Mouse (Mus musculus) frontal cortex, postnatal 10 days (tissue): Measurements from ENCODE around the gene Amy2a3.
"Not testable (repeated sequence)": the region's sequence is repeated elsewhere in the genome, so short reads cannot be mapped to it uniquely, and the experiment has no call there.

Experiments used
- DNase-seq, 2 experiments: peaks; one replicate each; pipeline ENCODE4 v3.0.0; 2022; ENCODE audit warnings: low spot score in 2 of 2, mixed read lengths in 1 of 2

Amy2a3 gene

DNA sequence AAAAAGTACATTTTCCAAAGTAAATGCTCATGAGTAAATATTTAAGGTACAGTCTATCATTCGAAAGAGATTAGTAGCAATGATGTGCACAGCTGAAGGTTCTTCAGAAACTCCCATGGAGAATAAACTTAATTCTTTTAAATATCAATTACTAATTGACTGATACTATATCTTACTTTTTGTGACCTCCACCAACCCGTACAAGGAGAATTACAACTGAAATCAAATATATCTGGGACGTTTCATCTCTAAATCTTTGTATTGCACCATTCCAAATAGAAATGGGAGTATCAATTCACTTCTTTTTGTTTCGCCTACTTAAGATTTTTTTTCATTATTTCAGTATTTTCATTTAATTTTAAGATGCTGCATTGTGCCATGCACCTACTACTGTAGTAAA lies at the start of gene Amy2a3:
Gene Amy2a3 (minus strand): TSS at position 101 of the 400 bp plus-strand sequence.
- not testable (repeated sequence) for DNase-seq

DNA sequence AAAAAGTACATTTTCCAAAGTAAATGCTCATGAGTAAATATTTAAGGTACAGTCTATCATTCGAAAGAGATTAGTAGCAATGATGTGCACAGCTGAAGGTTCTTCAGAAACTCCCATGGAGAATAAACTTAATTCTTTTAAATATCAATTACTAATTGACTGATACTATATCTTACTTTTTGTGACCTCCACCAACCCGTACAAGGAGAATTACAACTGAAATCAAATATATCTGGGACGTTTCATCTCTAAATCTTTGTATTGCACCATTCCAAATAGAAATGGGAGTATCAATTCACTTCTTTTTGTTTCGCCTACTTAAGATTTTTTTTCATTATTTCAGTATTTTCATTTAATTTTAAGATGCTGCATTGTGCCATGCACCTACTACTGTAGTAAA lies 32.7 kb upstream of the Amy2a3 start, which contains the start of gene Amy2a2:
Gene Amy2a2 (minus strand): TSS at position 101 of the 400 bp plus-strand sequence.
- not testable (repeated sequence) for DNase-seq

DNA sequence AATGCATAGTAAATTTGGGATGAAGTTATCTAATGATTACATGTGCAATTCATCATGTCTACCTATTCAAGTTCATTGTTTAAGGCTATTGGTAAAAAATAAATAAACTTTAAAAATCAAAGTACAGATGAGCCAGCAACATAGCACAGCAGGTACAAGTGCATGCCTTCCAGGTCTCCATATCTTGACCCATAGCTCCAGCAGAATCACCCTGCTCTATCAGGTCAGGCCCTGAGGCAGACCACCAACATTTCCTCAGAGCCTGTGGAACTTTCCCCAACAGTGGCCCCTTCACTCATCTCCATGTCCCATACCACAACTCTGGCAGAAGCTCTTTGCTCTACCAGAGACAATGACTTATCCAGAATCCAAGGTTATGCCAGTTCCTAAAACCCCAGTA lies 21.6 kb upstream of the Amy2a3 start:
- DNase-seq = not testable (repeated sequence)

DNA sequence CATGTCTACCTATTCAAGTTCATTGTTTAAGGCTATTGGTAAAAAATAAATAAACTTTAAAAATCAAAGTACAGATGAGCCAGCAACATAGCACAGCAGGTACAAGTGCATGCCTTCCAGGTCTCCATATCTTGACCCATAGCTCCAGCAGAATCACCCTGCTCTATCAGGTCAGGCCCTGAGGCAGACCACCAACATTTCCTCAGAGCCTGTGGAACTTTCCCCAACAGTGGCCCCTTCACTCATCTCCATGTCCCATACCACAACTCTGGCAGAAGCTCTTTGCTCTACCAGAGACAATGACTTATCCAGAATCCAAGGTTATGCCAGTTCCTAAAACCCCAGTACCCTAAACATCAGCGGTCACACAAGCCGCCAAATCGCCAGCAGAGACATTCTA lies 10.9 kb downstream of the Amy2a3 start:
- DNase-seq = not testable (repeated sequence)

DNA sequence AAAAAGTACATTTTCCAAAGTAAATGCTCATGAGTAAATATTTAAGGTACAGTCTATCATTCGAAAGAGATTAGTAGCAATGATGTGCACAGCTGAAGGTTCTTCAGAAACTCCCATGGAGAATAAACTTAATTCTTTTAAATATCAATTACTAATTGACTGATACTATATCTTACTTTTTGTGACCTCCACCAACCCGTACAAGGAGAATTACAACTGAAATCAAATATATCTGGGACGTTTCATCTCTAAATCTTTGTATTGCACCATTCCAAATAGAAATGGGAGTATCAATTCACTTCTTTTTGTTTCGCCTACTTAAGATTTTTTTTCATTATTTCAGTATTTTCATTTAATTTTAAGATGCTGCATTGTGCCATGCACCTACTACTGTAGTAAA lies 32.5 kb downstream of the Amy2a3 start, which contains the start of gene Amy2a4:
Gene Amy2a4 (minus strand): TSS at position 101 of the 400 bp plus-strand sequence.
- not testable (repeated sequence) for DNase-seq

DNA sequence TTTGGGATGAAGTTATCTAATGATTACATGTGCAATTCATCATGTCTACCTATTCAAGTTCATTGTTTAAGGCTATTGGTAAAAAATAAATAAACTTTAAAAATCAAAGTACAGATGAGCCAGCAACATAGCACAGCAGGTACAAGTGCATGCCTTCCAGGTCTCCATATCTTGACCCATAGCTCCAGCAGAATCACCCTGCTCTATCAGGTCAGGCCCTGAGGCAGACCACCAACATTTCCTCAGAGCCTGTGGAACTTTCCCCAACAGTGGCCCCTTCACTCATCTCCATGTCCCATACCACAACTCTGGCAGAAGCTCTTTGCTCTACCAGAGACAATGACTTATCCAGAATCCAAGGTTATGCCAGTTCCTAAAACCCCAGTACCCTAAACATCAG lies 43.6 kb downstream of the Amy2a3 start:
- DNase-seq = not testable (repeated sequence)

DNA sequence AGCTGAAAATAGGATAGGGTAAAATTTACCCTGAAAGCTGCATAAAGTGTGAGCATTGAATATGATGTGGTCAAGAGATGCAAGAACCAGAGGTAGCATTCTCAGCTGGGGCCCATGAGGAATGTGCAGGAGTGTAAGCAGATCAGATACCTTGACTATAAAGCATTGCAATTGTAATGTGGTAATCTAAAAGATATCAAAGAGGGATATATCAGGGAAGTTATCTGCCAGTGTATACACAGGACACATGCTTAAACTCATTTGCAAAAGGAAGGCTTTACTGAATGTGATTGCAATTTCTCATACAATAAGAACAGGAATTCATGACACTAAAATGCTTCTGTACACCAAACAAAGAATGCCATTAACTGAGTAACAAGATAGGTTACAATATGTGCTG lies 44.3 kb downstream of the Amy2a3 start:
- DNase-seq = not testable (repeated sequence)
